Mouse (Mus musculus) stomach, embryonic 15.5 days (tissue): ENCODE measurements at regions not wholly inside any gene's neighbourhood (a gene's known extent, or its start where the extent isn't known, plus 50 kb on each side); places are given as distances from the start of the nearest gene placed in this dataset.

Experiments
- ATAC-seq: fragments of 200-750 bp; cut with Nextera tagmentation; 2 replicates; pipeline ENCODE4 v1.8.0; 2017; ENCODE audit warnings: low read depth, moderate number of reproducible peaks, moderate TSS enrichment; ENCODE audit not compliant: insufficient read depth, low FRiP score
- H3K27ac ChIP-seq: fragments of 300-500 bp; sonication (generic); 2 replicates; pipeline ENCODE4 v1.5.1; 2015; ENCODE audit warnings: mild to moderate bottlenecking, inconsistent platforms
- H3K27me3 ChIP-seq: fragments of 300-500 bp; sonication (generic); replicated peaks from 2 replicates; pipeline ENCODE4 v1.6.1; 2015; ENCODE audit warnings: inconsistent platforms
- H3K36me3 ChIP-seq: fragments of 300-500 bp; sonication (generic); 2 replicates; pipeline ENCODE4 v1.6.1; 2015; ENCODE audit warnings: inconsistent platforms
- H3K4me1 ChIP-seq: fragments of 300-500 bp; sonication (generic); 2 replicates; pipeline ENCODE4 v1.6.1; 2015; ENCODE audit warnings: inconsistent platforms
- H3K4me2 ChIP-seq: fragments of 300-500 bp; sonication (generic); 2 replicates; pipeline ENCODE4 v1.6.1; 2015; ENCODE audit warnings: mild to moderate bottlenecking, inconsistent platforms
- H3K4me3 ChIP-seq: fragments of 300-500 bp; sonication (generic); replicated peaks from 2 replicates; pipeline ENCODE4 v1.5.1; 2015; ENCODE audit warnings: inconsistent platforms
- H3K9ac ChIP-seq: fragments of 300-500 bp; sonication (generic); 2 replicates; pipeline ENCODE4 v1.6.1; 2015; ENCODE audit warnings: inconsistent platforms
- H3K9me3 ChIP-seq: fragments of 300-500 bp; sonication (generic); 2 replicates; pipeline ENCODE4 v1.6.1; 2016; ENCODE audit warnings: inconsistent platforms
- WGBS: fragments of 180-500 bp; shearing (Covaris S2); methylation state at CpG from one replicate; pipeline ENCODE4 v1.1.7; 2015; 5-methylcytosine and 5-hydroxymethylcytosine counted together

- no peak for ATAC-seq
- 84% methylated on average over 3 of the region's 3 CpGs for WGBS
Observed at GRCm38 (mm10) chr12:15912491-15912890, 95.8 kb upstream of the Trib2 start.

GRCm38 (mm10) chr12:15911254-15911991 is 94.7 kb upstream of the Trib2 start:
- WGBS: 80% methylated on average over 1 of the region's 1 CpGs
- H3K9me3 ChIP-seq: no peaks in the 10 kb centered on the region
- no peak overlapping the region for H3K9ac ChIP-seq
- no peak overlapping the region for H3K4me2 ChIP-seq
- no peaks in the 10 kb centered on the region for H3K4me1 ChIP-seq
- no peaks in the 10 kb centered on the region for H3K27me3 ChIP-seq
- H3K4me3 ChIP-seq: no peak overlapping the region
- H3K36me3 ChIP-seq: no peaks in the 10 kb centered on the region
- ATAC-seq: no peak
- H3K27ac ChIP-seq: no peak overlapping the region

More at GRCm38 (mm10) chr12:15912491-15912890, 95.8 kb upstream of the Trib2 start:
- Histone ChIP-seq H3K9ac (no peak overlapping the region), H3K4me1 (no peaks in the 10 kb centered on the region), H3K9me3 (no peaks in the 10 kb centered on the region), H3K27ac (no peak overlapping the region), H3K27me3 (no peaks in the 10 kb centered on the region), H3K4me2 (no peak overlapping the region), H3K36me3 (no peaks in the 10 kb centered on the region), H3K4me3 (no peak overlapping the region)

DNA sequence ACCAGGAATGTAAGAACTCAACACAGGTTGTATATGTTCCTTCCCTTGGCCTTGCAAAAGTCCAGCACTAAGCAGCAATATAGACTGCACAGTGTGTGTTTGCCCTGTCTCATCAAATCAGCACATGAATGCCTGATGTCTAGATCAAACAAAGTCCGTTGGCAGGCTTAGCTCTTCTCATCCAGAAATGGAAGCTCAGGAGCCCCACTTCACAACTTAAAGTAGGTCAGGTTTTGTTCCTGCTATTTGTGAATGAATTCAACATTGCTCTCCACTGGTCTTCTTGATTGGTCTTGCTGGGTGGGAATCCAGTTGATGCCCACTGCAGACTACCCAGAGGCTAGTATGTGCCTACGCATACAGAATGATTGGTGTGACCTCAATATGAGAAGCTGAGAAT is 80.8 kb upstream of the Trib2 start:
- Histone ChIP-seq H3K27me3 (no peaks in the 10 kb centered on the region), H3K4me1 (no peaks in the 10 kb centered on the region), H3K27ac (no peak overlapping the region), H3K36me3 (no peaks in the 10 kb centered on the region), H3K9ac (no peak overlapping the region), H3K4me2 (no peak overlapping the region), H3K9me3 (no peaks in the 10 kb centered on the region), H3K4me3 (no peak overlapping the region)
- no peak for ATAC-seq
- WGBS: 81% methylated on average over 2 of the region's 2 CpGs

DNA sequence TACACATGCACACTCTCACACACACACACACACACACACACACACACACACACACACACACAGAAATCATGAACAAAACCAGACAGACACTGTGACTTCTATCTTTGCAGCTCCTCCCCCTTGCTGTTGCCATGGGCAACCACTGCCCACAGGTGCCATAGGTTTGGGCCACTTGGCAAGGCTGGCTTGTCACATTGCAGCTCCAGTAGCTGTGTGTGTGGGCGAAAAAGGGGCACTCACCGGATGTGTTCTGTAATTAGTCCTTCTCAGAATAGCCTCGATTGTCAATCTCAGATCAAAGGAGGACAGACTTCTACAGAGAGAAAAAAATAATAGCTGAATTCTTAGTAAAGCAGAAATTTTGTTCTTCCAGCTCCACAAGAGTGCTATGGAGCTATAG is 79.8 kb upstream of the Trib2 start:
- Histone ChIP-seq H3K9me3 (no peaks in the 10 kb centered on the region), H3K9ac (no peak overlapping the region), H3K4me1 (no peaks in the 10 kb centered on the region), H3K27me3 (no peaks in the 10 kb centered on the region), H3K36me3 (no peaks in the 10 kb centered on the region), H3K4me3 (no peak overlapping the region), H3K27ac (no peak overlapping the region), H3K4me2 (no peak overlapping the region)
- 80% methylated on average over 3 of the region's 3 CpGs for WGBS
- no peak for ATAC-seq

- H3K4me1 ChIP-seq: no peaks in the 10 kb centered on the region; the same call in 1 of the 2 replicates
- no peak overlapping the region for H3K4me2 ChIP-seq
- no peak overlapping the region for H3K9ac ChIP-seq
- no peak for ATAC-seq
- H3K27ac ChIP-seq: no peak overlapping the region
- WGBS: 50% methylated on average over 2 of the region's 2 CpGs
- H3K36me3 ChIP-seq: no peaks in the 10 kb centered on the region
- H3K4me3 ChIP-seq: no peak overlapping the region
- H3K9me3 ChIP-seq: no peaks in the 10 kb centered on the region
- no peaks in the 10 kb centered on the region for H3K27me3 ChIP-seq
Observed at GRCm38 (mm10) chr12:15895215-15895614, 78.5 kb upstream of the Trib2 start.

GRCm38 (mm10) chr12:15890591-15890990 is 73.9 kb upstream of the Trib2 start:
- H3K27me3 ChIP-seq: no peaks in the 10 kb centered on the region
- 53% methylated on average over 1 of the region's 1 CpGs for WGBS
- no peak for ATAC-seq
- no peaks in the 10 kb centered on the region for H3K9me3 ChIP-seq
- no peak overlapping the region for H3K9ac ChIP-seq
- H3K4me3 ChIP-seq: no peak overlapping the region
- H3K36me3 ChIP-seq: no peaks in the 10 kb centered on the region
- H3K27ac ChIP-seq: no peak overlapping the region
- H3K4me2 ChIP-seq: no peak overlapping the region
- no peaks in the 10 kb centered on the region; the same call in 1 of the 2 replicates for H3K4me1 ChIP-seq

GRCm38 (mm10) chr12:15879907-15880430 is 63.2 kb upstream of the Trib2 start:
- Histone ChIP-seq H3K4me1 (no peaks in the 10 kb centered on the region), H3K27me3 (no peaks in the 10 kb centered on the region), H3K36me3 (no peaks in the 10 kb centered on the region), H3K4me2 (no peak overlapping the region), H3K9ac (no peak overlapping the region), H3K4me3 (no peak overlapping the region), H3K27ac (no peak overlapping the region), H3K9me3 (no peaks in the 10 kb centered on the region)
- 74% methylated on average over 7 of the region's 7 CpGs for WGBS
- ATAC-seq: no peak
